Mouse (Mus musculus) embryonic facial prominence, embryonic 14.5 days (tissue): ENCODE measurements at regions not wholly inside any gene's neighbourhood (a gene's known extent, or its start where the extent isn't known, plus 50 kb on each side); places are given as distances from the start of the nearest gene placed in this dataset.
A peak's percentile ranks its signal among the peaks of the same experiment; 100 is the strongest.

Source experiments
- ATAC-seq: fragments of 200-750 bp; cut with Nextera tagmentation; 2 replicates; pipeline ENCODE4 v1.8.0; 2017; ENCODE audit warnings: low read depth, moderate number of reproducible peaks, moderate TSS enrichment
- DNase-seq: peaks from one replicate; pipeline ENCODE4 v3.0.0-alpha.2; 2015; ENCODE audit warnings: low spot score
- H3K27ac ChIP-seq: fragments of 300-500 bp; sonication (generic); replicated peaks from 2 replicates; pipeline ENCODE4 v1.5.1; 2014; ENCODE audit warnings: low read depth, mild to moderate bottlenecking, low read length, moderate library complexity
- H3K27me3 ChIP-seq: fragments of 300-500 bp; sonication (generic); replicated peaks from 2 replicates; pipeline ENCODE4 v1.6.1; 2014; ENCODE audit warnings: low read length; ENCODE audit not compliant: control insufficient read depth, insufficient read depth
- H3K36me3 ChIP-seq: fragments of 300-500 bp; sonication (generic); 2 replicates; pipeline ENCODE4 v1.6.1; 2014; ENCODE audit warnings: low read length, mixed read lengths; ENCODE audit not compliant: control insufficient read depth, insufficient read depth
- H3K4me1 ChIP-seq: fragments of 300-500 bp; sonication (generic); 2 replicates; pipeline ENCODE4 v1.6.1; 2014; ENCODE audit warnings: antibody characterized with exemption, low read length; ENCODE audit not compliant: control insufficient read depth, insufficient read depth
- H3K4me2 ChIP-seq: fragments of 300-500 bp; sonication (generic); 2 replicates; pipeline ENCODE4 v1.6.1; 2014; ENCODE audit warnings: low read depth, mild to moderate bottlenecking, low read length, moderate library complexity, mixed read lengths
- H3K4me3 ChIP-seq: fragments of 300-500 bp; sonication (generic); 2 replicates; pipeline ENCODE4 v1.5.1; 2014; ENCODE audit warnings: low read depth, mild to moderate bottlenecking, low read length
- H3K9ac ChIP-seq: fragments of 300-500 bp; sonication (generic); 2 replicates; pipeline ENCODE4 v1.6.1; 2014; ENCODE audit warnings: low read depth, mild to moderate bottlenecking, low read length, moderate library complexity, mixed read lengths
- H3K9me3 ChIP-seq: fragments of 300-500 bp; sonication (generic); 2 replicates; pipeline ENCODE4 v1.6.1; 2016; ENCODE audit warnings: low read length; ENCODE audit not compliant: control insufficient read depth
- WGBS: fragments of 180-500 bp; shearing (Covaris S2); extraction: QIAGEN DNeasy Blood & Tissue Kit; methylation state at CpG from one replicate; pipeline ENCODE4 v1.1.7; 2014; 5-methylcytosine and 5-hydroxymethylcytosine counted together

DNA sequence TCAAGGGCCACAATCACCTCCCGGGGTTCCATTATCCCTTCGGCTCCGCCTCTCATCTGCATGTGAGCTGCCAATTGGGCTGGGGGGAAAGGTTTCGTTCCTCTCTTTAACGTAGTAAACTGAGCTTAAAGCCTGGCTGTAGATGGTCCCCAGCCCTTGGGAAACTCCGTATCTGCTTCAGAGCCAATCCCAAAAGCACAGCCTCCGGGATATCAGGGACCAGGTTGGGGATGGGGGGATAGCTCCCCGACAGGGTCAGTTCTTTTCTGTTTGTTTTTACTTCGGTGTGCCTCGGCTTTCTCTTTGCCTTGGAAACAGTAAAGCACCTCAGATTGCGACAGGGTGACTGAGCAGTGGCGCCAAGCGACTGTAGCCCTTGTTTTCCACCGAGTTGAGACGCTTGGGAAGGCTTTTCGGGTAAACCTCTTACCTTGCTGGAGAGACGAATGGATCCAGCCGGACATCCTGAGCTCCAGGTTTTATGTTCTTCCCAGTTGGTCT lies 64.5 kb downstream of the Tfap2c start:
- H3K27ac ChIP-seq, result no peak overlapping the region
- no peak overlapping the region; the same call in 1 of the 2 replicates for H3K9ac ChIP-seq
- peak overlapping the region; percentile 55 for H3K4me2 ChIP-seq
- H3K4me1 ChIP-seq, result peaks cover 13% of the 10 kb centered on the region
- under 1% methylated on average over 18 of the region's 18 CpGs for WGBS
- DNase-seq (peak; percentile 22), ATAC-seq (0 out of 2 replicates have a peak, but pooled peaks have one; percentile 33)
- H3K9me3 ChIP-seq, result no peaks in the 10 kb centered on the region
- H3K27me3 ChIP-seq, result peaks cover 5% of the 10 kb centered on the region; the same call in 1 of the 2 replicates
- peak overlapping the region; percentile 22 for H3K4me3 ChIP-seq
- H3K36me3 ChIP-seq, result no peaks in the 10 kb centered on the region

- ATAC-seq (no peak), DNase-seq (no peak)
- Histone ChIP-seq H3K4me1 (peaks cover 13% of the 10 kb centered on the region), H3K4me2 (no peak overlapping the region), H3K9me3 (no peaks in the 10 kb centered on the region), H3K9ac (no peak overlapping the region), H3K27ac (no peak overlapping the region), H3K36me3 (no peaks in the 10 kb centered on the region), H3K27me3 (peaks cover 5% of the 10 kb centered on the region; the same call in 1 of the 2 replicates), H3K4me3 (no peak overlapping the region)
- 22% methylated on average over 2 of the region's 2 CpGs for WGBS
Measured at GRCm38 (mm10) chr2:172615148-172615547, 65.8 kb downstream of the Tfap2c start.

GRCm38 (mm10) chr2:172615582-172615981 lies 66.2 kb downstream of the Tfap2c start:
- H3K36me3 ChIP-seq, result no peaks in the 10 kb centered on the region
- peak; percentile 68 for DNase-seq
- no peak overlapping the region for H3K9ac ChIP-seq

DNA sequence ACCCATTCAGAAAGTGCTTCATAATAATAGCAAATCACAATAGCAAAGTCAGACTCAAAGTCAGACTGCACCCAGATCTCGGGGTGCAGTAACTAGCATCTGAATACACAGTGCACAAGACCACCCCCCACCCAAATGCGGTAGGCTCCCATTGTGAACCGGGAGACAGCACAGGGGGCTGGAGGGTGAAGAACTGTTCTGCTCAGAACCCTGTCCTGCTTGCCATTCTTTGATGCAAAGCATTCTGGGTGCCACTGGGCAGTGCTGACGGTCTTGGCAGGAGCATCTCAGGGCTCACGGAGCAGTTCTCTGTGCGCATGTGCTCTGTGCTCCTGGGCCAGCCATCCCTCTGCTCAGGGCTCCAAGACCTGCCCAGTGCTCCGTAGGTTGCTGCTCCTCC lies 69.8 kb downstream of the Tfap2c start:
- no peak for ATAC-seq
- Histone ChIP-seq H3K4me2 (no peak overlapping the region), H3K27me3 (peaks cover 8% of the 10 kb centered on the region; the same call in 1 of the 2 replicates), H3K4me3 (no peak overlapping the region), H3K36me3 (no peaks in the 10 kb centered on the region), H3K4me1 (peaks cover 20% of the 10 kb centered on the region), H3K9ac (no peak overlapping the region), H3K9me3 (no peaks in the 10 kb centered on the region), H3K27ac (no peak overlapping the region)
- DNase-seq, result no peak
- WGBS, result 82% methylated on average over 7 of the region's 7 CpGs

More at GRCm38 (mm10) chr2:172615582-172615981, 66.2 kb downstream of the Tfap2c start:
- 17% methylated on average over 4 of the region's 4 CpGs for WGBS
- Histone ChIP-seq H3K9me3 (no peaks in the 10 kb centered on the region), H3K27ac (no peak overlapping the region), H3K4me2 (no peak overlapping the region), H3K4me3 (no peak overlapping the region), H3K4me1 (peaks cover 13% of the 10 kb centered on the region), H3K27me3 (peaks cover 5% of the 10 kb centered on the region; the same call in 1 of the 2 replicates)
- peak; percentile 30; the same call in 1 of the 2 replicates for ATAC-seq

- Histone ChIP-seq H3K9me3 (no peaks in the 10 kb centered on the region), H3K4me2 (no peak overlapping the region), H3K4me3 (no peak overlapping the region), H3K36me3 (no peaks in the 10 kb centered on the region), H3K27ac (no peak overlapping the region), H3K27me3 (0 out of 2 replicates have a peak, but pooled peaks cover 3% of the 10 kb centered on the region), H3K4me1 (peaks cover 14% of the 10 kb centered on the region), H3K9ac (no peak overlapping the region)
- ATAC-seq (no peak), DNase-seq (no peak)
- WGBS, result 57% methylated on average over 5 of the region's 5 CpGs
Measured at GRCm38 (mm10) chr2:172620001-172620400, 70.6 kb downstream of the Tfap2c start.

GRCm38 (mm10) chr2:172623707-172624106 lies 74.3 kb downstream of the Tfap2c start:
- DNase-seq (peak; percentile 78), ATAC-seq (peak; percentile 33; the same call in 1 of the 2 replicates)
- no peak overlapping the region for H3K4me3 ChIP-seq
- H3K4me2 ChIP-seq, result peak overlapping the region; percentile 41
- 0 out of 2 replicates have a peak overlapping the region, but pooled peaks have one; percentile 6 for H3K27ac ChIP-seq
- 9% methylated on average over 14 of the region's 14 CpGs for WGBS
- H3K9me3 ChIP-seq, result no peaks in the 10 kb centered on the region
- no peaks in the 10 kb centered on the region for H3K36me3 ChIP-seq
- peaks cover 7% of the 10 kb centered on the region for H3K4me1 ChIP-seq
- H3K27me3 ChIP-seq, result 0 out of 2 replicates have a peak, but pooled peaks cover 3% of the 10 kb centered on the region
- no peak overlapping the region for H3K9ac ChIP-seq

DNA sequence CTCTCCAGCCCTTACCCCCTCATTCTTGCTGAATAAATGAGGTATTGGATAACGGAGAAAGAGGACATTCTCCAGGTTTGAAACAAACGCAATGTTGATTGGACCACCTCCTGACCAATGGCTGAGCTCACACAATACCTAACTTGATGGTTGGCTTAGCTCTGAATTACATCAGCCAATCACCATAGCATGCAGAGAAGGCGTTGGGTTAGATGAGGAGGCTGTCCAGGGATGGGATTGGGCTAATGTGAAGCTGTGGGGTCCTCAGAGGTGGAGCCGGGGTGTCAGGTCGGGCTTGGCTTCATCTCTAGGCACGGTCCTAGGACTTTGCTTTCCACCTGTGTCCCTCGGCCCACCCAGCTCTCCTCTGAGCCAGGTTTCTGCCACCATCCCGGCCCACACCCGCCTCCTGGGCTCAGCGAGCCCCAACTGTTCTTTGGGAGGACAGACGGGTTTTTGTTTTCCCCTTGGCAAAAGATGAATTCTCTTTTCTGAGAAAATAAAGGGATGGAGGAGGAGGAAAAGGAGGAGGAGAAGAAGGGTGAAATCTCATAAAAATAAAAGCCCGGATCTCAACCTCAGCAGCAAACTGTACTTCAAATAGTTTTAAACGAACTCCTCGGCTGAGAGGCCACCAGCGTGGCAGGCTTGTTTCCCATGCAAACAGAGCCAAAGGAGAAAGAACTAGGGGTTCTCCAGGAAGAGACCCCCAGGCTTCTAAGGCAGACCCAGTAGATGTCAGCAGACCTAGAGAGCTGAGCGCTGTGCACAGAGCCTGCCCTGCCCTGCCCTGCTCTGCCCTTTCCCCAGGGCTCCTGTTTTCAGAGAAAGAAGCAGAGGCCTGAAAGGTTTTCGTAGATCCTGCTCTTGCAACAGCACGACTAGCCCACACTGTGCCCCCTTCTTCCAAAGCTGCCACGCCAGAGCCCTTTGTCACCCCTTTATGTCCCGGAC lies 78.2 kb downstream of the Tfap2c start:
- ATAC-seq, result no peak
- H3K9ac ChIP-seq, result no peak overlapping the region

GRCm38 (mm10) chr2:172630333-172630732 lies 80.9 kb downstream of the Tfap2c start:
- Histone ChIP-seq H3K27ac (no peak overlapping the region; the same call in 1 of the 2 replicates), H3K36me3 (no peaks in the 10 kb centered on the region), H3K9ac (no peak overlapping the region), H3K4me3 (no peak overlapping the region), H3K4me2 (no peak overlapping the region), H3K4me1 (no peaks in the 10 kb centered on the region), H3K27me3 (no peaks in the 10 kb centered on the region), H3K9me3 (no peaks in the 10 kb centered on the region)
- DNase-seq (no peak), ATAC-seq (no peak)
- WGBS, result 52% methylated on average over 3 of the region's 3 CpGs

More for the DNA sequence above, 78.2 kb downstream of the Tfap2c start:
- Histone ChIP-seq H3K4me2 (no peak overlapping the region), H3K27me3 (0 out of 2 replicates have a peak, but pooled peaks cover 3% of the 10 kb centered on the region), H3K4me1 (peaks cover 7% of the 10 kb centered on the region), H3K36me3 (no peaks in the 10 kb centered on the region), H3K9me3 (no peaks in the 10 kb centered on the region), H3K27ac (no peak overlapping the region), H3K4me3 (no peak overlapping the region)
- 70% methylated on average over 20 of the region's 20 CpGs for WGBS
- no peak for DNase-seq
